Mouse (Mus musculus): ENCODE measurements around the gene Comt.
A peak's percentile ranks its signal among the peaks of the same experiment; 100 is the strongest.

Comt gene

GRCm38 (mm10) chr16:18433341-18433920 lies 6.8 kb upstream of the Comt start:
- no peak for DNase-seq (ENCODE audit: low spot score)

- no peak for DNase-seq (ENCODE audit: low spot score)
Measured at GRCm38 (mm10) chr16:18430641-18431212, 4.1 kb upstream of the Comt start.

GRCm38 (mm10) chr16:18429641-18430040 lies 3.0 kb upstream of the Comt start:
- DNase-seq (ENCODE audit: low spot score): no peak

GRCm38 (mm10) chr16:18428516-18429042 lies 1.9 kb upstream of the Comt start:
- DNase-seq (ENCODE audit: low spot score): no peak

GRCm38 (mm10) chr16:18428011-18428515 lies 1.4 kb upstream of the Comt start:
- no peak for DNase-seq (ENCODE audit: low spot score)

GRCm38 (mm10) chr16:18426215-18426791 lies 349 bp downstream of the Comt start, which contains the start of gene Txnrd2:
Gene Txnrd2 (plus strand): TSS chr16:18426384.
- peak; percentile 85 for DNase-seq (ENCODE audit: low spot score)

GRCm38 (mm10) chr16:18425475-18426214 lies 1.0 kb downstream of the Comt start:
- DNase-seq (ENCODE audit: low spot score): no peak

- no peak for DNase-seq (ENCODE audit: low spot score)
Measured at GRCm38 (mm10) chr16:18424364-18425045, 2.1 kb downstream of the Comt start.

GRCm38 (mm10) chr16:18423915-18424265 lies 2.8 kb downstream of the Comt start:
- DNase-seq (ENCODE audit: low spot score): no peak

- no peak for DNase-seq (ENCODE audit: low spot score)
Measured at GRCm38 (mm10) chr16:18423203-18423914, 3.3 kb downstream of the Comt start.

- DNase-seq (ENCODE audit: low spot score): no peak
Measured at GRCm38 (mm10) chr16:18420571-18420970, 6.1 kb downstream of the Comt start.

- DNase-seq (ENCODE audit: low spot score): no peak
Measured at GRCm38 (mm10) chr16:18419603-18420026, 7.0 kb downstream of the Comt start.

- no peak for DNase-seq (ENCODE audit: low spot score)
Measured at GRCm38 (mm10) chr16:18418756-18419602, 7.7 kb downstream of the Comt start.

GRCm38 (mm10) chr16:18417491-18417890 lies 9.2 kb downstream of the Comt start:
- no peak for DNase-seq (ENCODE audit: low spot score)

GRCm38 (mm10) chr16:18416837-18417236 lies 9.8 kb downstream of the Comt start:
- DNase-seq (ENCODE audit: low spot score): no peak

- DNase-seq (ENCODE audit: low spot score): peak; percentile 46
Measured at GRCm38 (mm10) chr16:18416094-18416761, 10.4 kb downstream of the Comt start.

- DNase-seq (ENCODE audit: low spot score): no peak
Measured at GRCm38 (mm10) chr16:18413032-18413816, 13.4 kb downstream of the Comt start.

GRCm38 (mm10) chr16:18411802-18412476 lies 14.7 kb downstream of the Comt start:
- no peak for DNase-seq (ENCODE audit: low spot score)

Data from urinary bladder, postnatal 25 days (tissue).